Mouse (Mus musculus): ENCODE measurements around the gene Timm22.

DNA sequence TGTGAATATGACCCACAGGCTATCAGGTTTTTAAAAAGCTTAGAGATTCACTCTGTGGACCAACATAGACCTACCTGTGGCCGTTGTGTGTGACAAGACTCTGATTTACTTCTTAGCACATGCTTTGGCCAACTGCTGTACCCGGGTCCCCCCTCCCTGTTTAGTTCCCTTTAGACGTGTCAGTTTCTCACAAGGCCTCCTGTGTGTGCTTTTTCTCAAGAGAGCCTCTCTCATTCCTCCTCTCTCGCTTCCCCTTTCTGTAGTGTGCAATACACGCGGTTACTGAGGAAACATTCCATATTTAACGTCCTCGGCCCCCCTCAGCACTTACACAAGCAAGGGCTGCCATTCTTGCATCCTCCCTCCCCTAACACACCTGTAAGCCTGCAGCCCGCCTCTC, 52.0 kb downstream of the Timm22 start:
- TF ChIP-seq CTCF (IDR thresholded peaks at IDR 0.05; ENCODE audit: control insufficient read depth, insufficient read depth, insufficient read length) (no peak), FOSL1 (IDR thresholded peaks at IDR 0.05; ENCODE audit: insufficient read depth, low read length, poor library complexity, severe bottlenecking) (no peak), MAX (IDR thresholded peaks at IDR 0.05) (no peak), MYOG (IDR thresholded peaks at IDR 0.05; ENCODE audit: control insufficient read depth, extremely low read depth, insufficient read length) (no peak), MYOD1 (IDR thresholded peaks at IDR 0.05; ENCODE audit: control insufficient read depth, insufficient read length, low read depth) (no peak), USF1 (IDR thresholded peaks at IDR 0.05; ENCODE audit: low read depth) (no peak)
